Mouse (Mus musculus): ENCODE results near the gene Mon2. TPM values are rescaled to one million over a fixed set of nuclear protein-coding genes. Genes with fewer than 3 reads are reported as not detected.

Gene Mon2
- total RNA-seq, 2 experiments from 2014 or later: 76.7 to 78.5 TPM

DNA sequence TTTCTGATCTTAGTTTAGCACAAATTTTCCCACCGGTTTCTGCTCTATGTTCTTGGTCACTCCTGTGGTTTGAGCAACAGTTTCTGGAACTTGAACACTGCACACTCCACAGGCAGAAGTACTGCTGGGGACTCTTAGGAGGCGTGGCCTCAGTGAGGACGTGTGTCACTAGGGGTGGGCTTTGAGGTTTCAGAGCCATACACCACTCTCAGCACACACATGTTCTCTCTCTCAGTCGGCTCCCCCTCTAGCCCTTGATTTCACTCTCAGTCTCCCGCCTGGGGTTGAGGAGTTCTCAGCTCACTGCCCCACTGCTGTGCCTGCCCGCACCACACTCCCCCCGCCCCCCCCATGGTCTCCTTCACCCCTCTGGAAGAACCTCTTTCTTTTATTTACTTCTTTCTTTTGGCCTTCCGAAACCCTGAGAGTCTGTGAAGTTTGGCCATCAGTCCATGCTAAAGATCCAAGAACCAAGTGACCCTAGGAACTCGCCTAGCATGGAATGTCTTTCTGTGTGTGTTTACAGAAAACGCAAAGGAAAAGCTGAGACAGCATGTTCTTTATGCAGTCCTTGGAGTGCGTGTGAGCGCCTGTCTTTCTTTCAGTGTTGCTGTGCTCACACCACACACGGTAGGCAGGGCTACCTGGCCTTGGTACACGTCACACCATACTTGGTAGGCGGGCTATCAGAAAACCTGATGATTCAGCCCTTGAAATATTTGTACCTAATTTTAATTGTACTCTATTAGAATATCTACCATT is 71.6 kb downstream of the Mon2 start:
- DNase-seq (ENCODE audit: extremely low spot score in 1 of 2, low spot score in 2 of 2): no peak
- intact Hi-C loops (cut with DNase I): no loop called here

DNA sequence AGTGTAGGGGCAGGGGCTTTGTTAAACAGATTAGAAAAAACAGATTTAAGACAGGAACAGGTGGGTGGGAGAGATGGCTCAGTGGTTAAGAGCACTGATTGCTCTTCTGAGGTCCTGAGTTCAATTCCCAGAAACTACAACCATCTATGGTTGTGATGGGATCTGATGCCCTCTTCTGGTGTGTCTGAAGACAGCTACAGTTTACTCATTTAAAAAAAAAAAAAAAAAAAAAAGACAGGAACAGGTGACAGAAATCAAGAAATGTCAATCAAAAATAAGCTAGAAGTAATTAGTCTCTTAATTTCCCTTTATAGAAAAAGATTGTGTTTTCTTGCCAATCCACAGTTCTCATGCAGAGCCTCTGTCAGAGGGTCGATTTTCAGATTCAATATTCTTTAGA is 74.3 kb downstream of the Mon2 start:
- no peak for DNase-seq (ENCODE audit: extremely low spot score in 1 of 2, low spot score in 2 of 2)
- intact Hi-C loops (cut with DNase I): no loop called here

DNA sequence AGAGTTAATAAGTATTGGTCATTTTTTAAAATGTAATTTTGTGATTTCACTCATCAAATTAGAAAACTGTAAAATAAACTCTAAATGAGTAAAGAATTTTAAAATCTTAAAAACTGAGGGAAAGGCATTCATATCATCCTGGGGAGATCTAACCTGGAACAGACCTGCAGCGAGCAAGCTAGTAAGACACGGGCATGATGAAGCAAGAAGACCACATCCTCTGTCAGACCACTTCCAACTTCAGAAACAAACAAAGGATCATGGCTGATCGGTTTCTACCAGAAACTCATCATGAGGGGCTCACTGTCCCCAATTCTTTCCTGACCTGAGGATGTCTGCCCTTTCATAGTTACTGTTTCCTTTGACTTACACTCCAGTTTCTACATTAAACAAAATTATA is 74.9 kb downstream of the Mon2 start:
- DNase-seq (ENCODE audit: extremely low spot score in 1 of 2, low spot score in 2 of 2): no peak
- intact Hi-C loops (cut with DNase I): no loop called here

DNA sequence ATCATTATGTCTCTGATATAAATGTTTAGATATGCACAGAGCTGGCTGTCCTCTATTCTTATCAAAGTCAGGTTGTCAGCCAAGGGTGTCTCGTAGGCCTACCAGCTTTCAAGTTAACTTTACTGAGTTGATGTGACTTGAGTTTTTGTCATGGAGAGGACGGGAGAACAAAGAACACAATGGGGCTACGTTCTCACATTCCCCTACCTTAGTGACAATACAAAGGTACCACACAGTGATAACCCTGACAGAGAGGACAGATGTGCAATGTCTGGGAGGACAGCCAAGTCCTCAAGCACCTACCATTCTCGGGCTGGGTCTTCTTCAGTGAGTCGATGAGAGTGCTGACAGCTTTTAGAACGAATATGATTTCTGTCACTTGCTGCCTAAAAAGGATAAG is 76.9 kb downstream of the Mon2 start:
- DNase-seq (ENCODE audit: extremely low spot score in 1 of 2, low spot score in 2 of 2): no peak
- intact Hi-C loops (cut with DNase I): no loop called here

DNA sequence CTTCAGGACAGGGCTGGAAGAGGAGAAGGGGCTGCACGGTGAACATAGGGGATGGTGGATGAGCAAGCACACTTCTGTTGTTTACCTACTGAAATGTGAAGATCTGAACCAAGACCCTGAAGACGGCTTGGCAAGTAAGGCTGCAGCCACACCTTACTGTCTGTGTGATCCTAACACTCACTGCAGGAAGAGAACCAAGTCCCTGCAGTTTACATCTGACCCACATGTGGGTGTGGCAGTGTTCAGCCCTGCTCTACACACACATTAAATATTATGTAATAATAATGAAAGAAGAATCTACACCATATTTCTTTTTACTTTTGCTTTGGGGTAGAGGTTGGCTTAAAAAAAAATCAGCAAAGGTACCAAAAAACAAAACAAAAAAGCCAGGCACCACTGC is 78.5 kb downstream of the Mon2 start:
- DNase-seq (ENCODE audit: extremely low spot score in 1 of 2, low spot score in 2 of 2): no peak
- intact Hi-C loops (cut with DNase I): no loop called here

DNA sequence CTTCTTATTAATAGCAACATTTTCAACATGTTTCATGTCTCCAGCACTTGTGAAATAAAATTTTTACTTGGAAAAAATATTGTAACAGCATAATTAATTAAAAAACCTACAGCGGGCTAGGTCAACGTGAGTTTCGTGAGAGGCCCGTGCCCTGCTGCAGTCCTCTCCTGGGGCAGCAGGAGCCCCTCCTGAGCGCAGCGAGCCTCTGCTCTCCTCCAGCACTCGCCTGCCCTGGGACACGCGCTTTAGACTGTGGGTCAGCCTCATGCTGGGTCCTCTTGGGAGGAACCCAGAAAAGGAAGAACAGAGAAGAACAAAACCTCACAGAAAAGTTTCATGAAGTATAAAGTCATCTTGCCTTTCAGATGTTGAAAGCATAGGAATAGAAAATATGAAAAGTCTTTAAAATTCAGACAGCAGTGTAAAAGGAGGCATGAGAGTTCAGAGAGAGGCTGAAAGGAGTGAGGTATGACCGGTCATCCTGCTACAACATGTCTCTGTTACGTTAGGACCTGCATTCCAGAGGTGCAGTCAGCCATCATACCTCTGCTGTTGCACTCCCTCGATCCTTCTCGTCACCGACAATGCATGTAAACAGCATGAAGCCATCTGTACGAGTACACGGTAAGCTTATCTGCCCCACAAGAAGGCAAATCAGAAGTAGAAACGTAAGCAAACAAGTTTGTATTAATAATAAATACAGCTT is 81.8 kb downstream of the Mon2 start:
- no peak for DNase-seq (ENCODE audit: extremely low spot score in 1 of 2, low spot score in 2 of 2)
- intact Hi-C loops (cut with DNase I): no loop called here

DNA sequence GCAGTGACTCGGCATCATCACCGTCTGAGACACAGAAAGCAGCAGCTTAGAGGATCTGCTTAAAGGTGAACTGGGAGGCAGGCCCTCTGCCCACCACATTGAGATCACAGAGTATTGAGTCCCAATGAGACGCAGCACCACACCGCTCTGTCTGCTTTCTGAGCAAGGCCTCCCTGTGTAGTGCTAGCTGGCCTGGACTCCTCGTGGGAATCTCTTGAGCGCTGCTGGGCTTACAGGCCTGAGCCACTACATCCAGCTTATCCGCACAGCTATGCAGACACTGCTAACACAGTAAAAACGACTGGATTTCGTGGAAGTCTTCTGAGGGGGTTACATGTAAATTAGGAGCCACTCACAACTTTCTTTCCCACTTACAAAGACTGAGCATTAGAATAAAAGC is 84.7 kb downstream of the Mon2 start:
- DNase-seq (ENCODE audit: extremely low spot score in 1 of 2, low spot score in 2 of 2): peak in 1 of 2 experiments; percentile 32
- intact Hi-C loops (cut with DNase I): no loop called here

DNA sequence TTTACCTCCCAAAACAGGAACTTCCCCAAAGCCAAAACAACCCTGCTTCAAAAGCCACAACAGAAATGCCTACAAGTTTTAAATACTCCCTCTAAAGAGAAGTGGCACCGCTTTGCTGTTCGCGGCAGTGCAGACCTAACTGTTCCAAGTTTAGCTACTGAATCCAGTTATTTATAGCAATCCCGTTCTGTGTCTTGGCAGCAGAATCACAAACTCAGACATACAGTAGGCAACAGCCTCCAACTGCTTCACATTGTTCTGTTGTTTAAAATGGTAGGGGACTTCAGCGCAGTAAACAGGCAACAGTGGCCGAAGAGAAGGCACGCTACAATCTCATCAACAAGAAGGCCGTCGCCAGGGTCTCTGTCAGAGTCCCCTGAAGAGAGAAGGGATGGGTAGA is 85.3 kb downstream of the Mon2 start:
- DNase-seq (ENCODE audit: extremely low spot score in 1 of 2, low spot score in 2 of 2): peak; percentile 39 to 65
- intact Hi-C loops (cut with DNase I): no loop called here

DNA sequence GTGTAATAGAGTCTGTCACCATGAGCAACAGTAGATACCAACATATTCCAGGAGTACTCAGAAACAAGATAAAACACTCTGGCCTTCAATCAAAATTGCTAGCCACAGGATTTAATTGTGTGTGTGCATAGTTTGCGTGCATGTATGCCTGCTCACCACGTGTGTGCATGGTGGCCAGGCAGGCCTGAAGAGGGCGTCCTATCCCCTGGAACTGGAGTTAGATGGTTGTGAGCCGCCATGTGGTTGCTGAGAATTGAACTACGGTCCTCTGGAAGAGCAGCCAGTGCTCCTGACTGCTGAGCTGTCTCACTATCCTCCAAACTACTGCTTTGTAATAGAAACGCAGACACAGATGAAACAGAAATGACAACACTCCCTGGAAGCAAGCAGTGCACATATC is 85.7 kb downstream of the Mon2 start:
- intact Hi-C loops (cut with DNase I): no loop called here
- DNase-seq (ENCODE audit: extremely low spot score in 1 of 2, low spot score in 2 of 2): peak in 1 of 2 experiments; percentile 45

DNA sequence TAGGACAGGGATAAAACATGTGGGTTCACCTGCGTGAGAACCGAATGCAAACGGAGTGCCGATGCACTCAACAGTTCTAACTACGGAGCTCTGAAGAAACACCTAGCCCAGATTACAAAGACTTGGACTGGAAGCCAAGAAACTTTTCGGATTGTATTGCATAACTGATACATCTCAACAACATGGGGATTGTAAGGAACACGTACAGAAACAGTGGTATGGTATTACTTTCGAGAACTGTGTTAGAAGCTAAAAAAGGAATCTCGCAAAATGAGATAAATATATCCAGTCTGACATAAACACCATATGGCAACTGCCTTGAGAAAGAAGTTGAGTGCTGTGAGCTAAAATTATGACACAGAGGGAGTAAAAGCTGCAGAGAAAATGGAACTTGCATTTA is 86.4 kb downstream of the Mon2 start:
- no peak for DNase-seq (ENCODE audit: extremely low spot score in 1 of 2, low spot score in 2 of 2)
- intact Hi-C loops (cut with DNase I): loop anchor here (10.0 kb wide), 1 partner anchor 315 kb away; the partner anchor contains the start of gene Ppm1h

DNA sequence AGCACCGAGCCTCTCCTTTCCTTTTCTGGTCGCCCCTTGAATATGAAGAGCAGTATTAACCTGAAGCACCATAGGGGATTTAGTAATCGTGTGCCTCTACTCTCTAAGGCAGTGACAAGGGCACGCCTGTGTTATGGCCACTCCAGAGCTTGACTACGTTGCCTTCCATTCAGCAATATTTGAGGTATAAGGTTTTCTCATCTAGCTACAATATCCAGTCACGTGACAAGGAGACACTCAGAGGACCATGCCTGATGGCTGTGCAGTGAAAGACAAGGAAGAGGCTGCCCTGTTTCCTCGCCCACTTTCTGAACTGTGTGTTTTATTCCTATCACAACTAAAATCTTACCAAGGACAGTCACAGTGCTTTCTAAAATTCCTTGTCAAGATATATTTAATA is 87.9 kb downstream of the Mon2 start:
- intact Hi-C loops (cut with DNase I): loop anchor here (10.0 kb wide), 1 partner anchor 314 kb away; the partner anchor contains the start of gene Ppm1h
- DNase-seq (ENCODE audit: extremely low spot score in 1 of 2, low spot score in 2 of 2): no peak

DNA sequence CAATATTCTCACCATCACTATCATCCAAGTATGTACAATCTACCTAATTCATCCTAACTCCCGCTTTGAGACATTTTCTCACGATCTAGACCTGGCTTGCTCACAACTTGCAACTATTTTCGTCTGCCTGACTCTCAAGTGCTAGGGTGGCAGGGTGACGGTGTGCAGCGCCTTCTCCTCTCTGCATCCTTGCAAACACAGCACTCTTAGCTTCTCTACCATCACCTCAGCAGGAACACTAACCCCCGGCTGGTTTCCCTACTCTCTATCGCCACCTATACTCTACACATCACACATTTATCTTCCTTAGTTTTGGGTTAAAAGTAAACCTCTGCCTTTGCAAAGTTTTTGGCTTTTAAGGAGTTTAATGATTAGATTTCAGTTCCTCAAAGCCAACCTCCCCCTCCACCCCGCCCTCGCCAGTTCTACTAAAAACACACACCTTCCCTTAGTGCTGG is 88.6 kb downstream of the Mon2 start:
- intact Hi-C loops (cut with DNase I): loop anchor here (2.0 to 10.0 kb wide), 2 partner anchors 181 to 313 kb away; partner anchors contain the start of gene Ppm1h
- DNase-seq (ENCODE audit: extremely low spot score in 1 of 2, low spot score in 2 of 2): peak; percentile 43 to 51

DNA sequence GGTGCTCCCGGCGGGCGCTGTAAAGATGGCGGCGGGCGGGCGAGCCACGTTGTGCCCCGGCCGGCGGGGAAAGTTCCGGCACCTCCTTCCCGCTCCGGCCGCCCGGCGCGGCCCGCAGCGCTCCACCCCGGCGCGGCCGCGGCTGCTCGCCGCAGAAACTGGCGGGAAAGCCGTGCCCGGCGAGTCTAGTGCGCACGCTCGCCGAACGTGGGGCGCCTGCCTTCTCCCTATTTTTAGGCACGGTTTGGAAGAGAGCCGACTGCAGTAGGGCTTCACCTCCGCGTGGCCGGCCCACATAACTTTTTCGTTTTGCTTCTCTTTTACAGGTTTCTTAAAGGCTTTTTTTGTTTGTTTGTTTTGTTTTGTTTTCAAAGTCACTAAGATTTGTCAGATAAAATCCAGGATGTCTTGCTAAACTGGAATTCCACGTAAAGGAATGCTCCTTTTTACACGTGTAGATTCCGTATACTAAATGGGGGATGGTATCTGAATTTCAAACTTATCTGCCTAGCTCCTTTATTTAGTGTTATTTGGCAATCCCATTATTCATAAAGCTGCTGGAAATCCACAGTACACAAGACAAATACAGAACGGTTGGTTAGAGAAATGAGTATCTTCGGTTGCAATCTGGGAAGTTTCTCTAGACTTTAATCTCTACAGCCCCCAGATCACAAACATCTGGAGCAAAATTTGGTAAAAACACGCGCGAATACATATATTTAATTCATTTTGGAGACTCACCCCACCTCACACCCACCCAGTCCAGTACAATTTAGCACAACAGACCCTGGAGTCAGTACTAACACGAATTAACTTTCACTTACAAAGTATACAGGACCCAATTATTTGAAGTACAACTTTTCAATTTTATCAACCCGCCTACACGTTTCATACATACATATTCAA is 89.7 kb downstream of the Mon2 start:
- intact Hi-C loops (cut with DNase I): loop anchor here (2.0 to 10.0 kb wide), 2 partner anchors 180 to 312 kb away; partner anchors contain the start of gene Ppm1h
- peak; percentile 59 to 85 for DNase-seq (ENCODE audit: extremely low spot score in 1 of 2, low spot score in 2 of 2)

DNA sequence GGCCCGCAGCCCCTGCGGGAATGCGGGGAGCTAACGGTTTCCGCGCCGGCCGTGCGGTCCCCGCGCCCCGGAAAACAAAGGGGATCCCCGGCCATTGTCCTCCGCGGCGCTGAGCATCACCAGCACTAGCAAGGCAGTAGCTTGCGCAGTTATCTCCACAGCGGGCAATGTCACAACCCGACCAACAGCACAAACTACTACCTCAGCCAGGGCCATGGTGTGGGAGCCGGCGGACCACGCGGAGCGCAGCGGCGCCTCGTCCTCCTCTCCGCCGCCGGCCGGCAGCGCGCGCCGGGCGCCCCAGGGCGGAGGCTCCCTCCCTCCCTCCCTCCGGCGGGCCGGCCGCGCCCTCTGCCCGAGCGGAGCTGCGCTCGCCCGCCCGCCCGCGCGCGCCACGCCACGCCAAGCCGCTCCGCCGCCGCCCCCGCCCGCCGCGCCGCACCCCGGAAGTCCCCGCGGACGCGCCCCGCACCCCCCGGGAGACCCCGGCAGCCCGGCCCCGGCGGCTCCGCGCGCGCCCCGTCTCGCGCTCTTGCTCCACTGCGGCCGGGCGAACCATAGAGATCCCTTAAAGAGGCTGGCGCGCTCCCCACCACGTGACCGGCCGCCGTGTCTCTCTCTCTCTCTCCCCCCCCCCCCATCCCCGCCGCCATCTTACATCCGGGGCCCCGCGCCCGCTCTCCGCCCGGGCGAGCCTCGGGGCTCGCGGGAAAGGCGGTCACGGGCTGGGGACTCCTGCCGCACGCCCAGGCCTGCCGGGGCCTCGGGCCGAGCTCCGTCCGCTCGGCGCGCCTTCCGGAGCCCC is 90.6 kb downstream of the Mon2 start:
- peak; percentile 73 to 92 for DNase-seq (ENCODE audit: extremely low spot score in 1 of 2, low spot score in 2 of 2)
- intact Hi-C loops (cut with DNase I): loop anchor here (2.0 to 10.0 kb wide), 2 partner anchors 179 to 311 kb away; partner anchors contain the start of gene Ppm1h

DNA sequence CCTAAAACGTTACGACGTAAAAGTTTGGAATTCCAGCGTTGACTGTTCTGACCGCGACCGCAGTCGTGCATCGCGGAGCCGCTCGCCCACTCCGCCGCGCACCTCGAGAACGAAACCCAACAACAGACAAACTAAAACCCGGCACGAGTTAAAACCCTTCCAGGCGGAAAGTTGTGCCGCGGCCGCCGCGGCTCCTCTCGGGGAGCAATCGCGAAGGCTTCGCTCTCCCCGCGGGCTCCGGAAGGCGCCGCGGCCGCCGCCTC is 91.1 kb downstream of the Mon2 start:
- peak in 1 of 2 experiments; percentile 57 for DNase-seq (ENCODE audit: extremely low spot score in 1 of 2, low spot score in 2 of 2)
- intact Hi-C loops (cut with DNase I): loop anchor here (10.0 kb wide), 1 partner anchor 310 kb away; the partner anchor contains the start of gene Ppm1h

DNA sequence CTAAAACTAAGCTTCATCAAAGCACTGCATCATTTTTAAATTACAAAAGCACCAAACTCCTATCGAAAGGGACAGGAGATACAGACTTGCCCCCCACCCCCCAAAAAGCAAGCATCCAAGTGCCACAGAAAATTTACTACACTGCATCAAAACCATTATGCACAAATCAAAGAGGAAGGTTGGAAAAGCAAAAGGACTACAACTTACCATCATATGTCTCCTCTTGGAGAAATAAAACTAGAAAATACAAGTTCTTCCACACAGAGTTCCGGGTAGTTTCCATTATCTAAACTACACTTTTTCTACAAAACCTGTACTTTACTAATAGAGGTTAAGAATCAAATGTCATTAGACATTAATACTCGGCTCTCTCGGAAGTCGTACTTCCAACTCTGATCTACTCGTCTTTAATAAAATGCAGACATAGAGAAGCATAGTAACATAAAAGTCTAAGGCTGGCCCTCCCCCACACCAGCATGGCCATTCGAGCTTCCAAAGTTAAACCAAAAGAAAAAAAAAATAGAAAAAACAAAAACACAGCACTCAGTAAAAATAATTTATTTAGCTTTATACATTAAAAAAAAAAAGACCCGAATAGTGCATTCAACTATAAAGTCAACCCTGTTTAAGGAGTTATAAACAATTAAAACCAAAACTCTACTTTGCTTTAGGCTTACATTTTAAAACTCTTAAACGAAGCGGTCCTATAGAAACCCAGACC is 91.6 kb downstream of the Mon2 start:
- DNase-seq (ENCODE audit: extremely low spot score in 1 of 2, low spot score in 2 of 2): no peak
- intact Hi-C loops (cut with DNase I): loop anchor here (5.0 to 10.0 kb wide), 3 partner anchors 52 to 310 kb away; partner anchors contain the start of gene Ppm1h

Data from left cerebral cortex, postnatal 10 days (tissue).